Mouse (Mus musculus): ENCODE measurements around the gene Smim1.

Gene Smim1

GRCm38 (mm10) chr4:154025641-154026440 is at the start of gene Smim1:
Gene Smim1, minus strand, starts transcription at chr4:154026230.
- peak; percentile 85 for DNase-seq (ENCODE audit: low read depth, low spot score)

DNA sequence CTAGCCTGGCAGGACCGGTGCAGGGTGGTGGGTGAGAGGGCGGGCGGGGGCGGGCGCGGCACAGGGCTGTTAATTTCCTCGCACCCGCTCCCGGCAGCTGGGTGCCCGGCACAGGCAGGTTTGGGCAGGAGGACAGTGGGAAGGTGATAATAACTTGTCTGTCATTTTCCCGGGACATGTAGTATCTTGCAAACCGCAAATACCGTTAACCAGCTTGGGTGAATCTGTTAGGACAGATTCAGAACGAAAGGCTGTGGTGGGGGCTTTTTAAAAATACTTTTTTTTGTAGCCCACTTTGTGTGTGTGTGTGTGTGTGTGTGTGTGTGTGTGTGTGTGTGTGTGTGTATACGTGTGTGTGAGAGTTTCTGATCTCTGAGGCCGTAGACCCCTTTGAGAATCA is 45.9 kb upstream of the Smim1 start:
- no peak for DNase-seq (ENCODE audit: low read depth, low spot score)

GRCm38 (mm10) chr4:154071521-154071920 is 45.5 kb upstream of the Smim1 start:
- DNase-seq (ENCODE audit: low read depth, low spot score) = no peak

GRCm38 (mm10) chr4:154070896-154071295 is 44.9 kb upstream of the Smim1 start:
- peak; percentile 89 for DNase-seq (ENCODE audit: low read depth, low spot score)

GRCm38 (mm10) chr4:154064827-154065773 is 39.1 kb upstream of the Smim1 start:
- DNase-seq (ENCODE audit: low read depth, low spot score) = peak; percentile 64

DNA sequence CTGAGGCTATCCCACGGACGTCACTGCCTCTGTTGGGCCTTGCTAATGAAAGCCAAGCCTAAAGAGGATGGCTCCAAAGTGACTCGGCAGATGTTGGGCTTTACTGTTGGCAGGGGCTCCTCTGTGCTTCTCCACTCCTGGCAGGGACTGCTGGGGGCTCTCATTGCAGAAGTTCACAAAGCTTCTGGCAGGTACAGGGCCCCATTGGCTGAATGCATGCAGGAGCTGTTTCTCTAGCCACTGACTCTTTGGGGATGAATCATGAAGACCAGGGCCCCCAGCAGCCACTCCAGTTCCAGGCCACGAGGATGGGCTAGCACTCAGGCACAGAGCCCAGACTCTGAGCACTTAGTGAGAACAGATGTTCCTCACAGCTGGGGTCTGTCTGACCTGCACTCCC is 31.7 kb upstream of the Smim1 start:
- DNase-seq (ENCODE audit: low read depth, low spot score) = no peak

DNA sequence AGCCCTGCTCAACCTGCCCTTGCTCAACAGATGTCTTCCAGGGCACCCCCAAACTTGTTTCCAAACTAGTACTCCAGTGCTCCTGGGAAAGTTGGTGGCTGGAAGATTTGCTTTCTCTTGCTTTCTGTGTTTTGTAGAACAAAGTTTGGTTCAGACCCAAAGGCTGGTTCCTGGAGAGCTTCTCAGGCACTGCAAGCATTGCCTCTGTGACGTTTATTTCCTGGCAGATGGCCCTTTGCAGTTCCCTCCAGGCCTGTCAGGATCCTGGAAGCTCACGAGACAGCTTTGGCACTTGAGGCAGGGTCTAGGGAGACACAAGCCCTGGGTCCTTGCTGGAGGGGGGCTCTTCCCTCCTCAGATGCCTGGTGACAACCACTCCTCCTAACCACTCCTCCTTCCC is 30.6 kb upstream of the Smim1 start:
- DNase-seq (ENCODE audit: low read depth, low spot score) = no peak

GRCm38 (mm10) chr4:154056046-154056445 is 30.0 kb upstream of the Smim1 start:
- no peak for DNase-seq (ENCODE audit: low read depth, low spot score)

DNA sequence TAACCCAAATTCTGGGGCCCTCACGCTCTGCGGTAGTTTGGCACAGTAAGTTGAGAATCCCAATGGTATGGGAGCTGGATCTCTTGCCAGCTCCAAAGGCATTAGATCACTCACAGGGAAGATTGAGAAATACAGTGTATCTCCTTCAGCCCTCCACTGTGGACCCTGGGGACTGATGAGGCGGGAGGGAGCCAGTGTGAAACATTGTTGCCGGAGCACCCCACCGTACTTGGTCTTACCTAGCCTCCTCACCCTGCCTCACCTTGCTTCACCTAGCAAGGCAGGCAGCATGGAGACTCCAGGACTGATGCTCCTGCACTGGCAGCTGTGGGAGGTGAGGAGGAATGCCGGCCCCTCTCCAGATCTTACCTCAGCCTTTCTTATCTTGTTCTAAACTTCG is 29.5 kb upstream of the Smim1 start:
- DNase-seq (ENCODE audit: low read depth, low spot score) = no peak

- DNase-seq (ENCODE audit: low read depth, low spot score) = peak; percentile 23
Measured at GRCm38 (mm10) chr4:154053065-154053464, 27.0 kb upstream of the Smim1 start.

DNA sequence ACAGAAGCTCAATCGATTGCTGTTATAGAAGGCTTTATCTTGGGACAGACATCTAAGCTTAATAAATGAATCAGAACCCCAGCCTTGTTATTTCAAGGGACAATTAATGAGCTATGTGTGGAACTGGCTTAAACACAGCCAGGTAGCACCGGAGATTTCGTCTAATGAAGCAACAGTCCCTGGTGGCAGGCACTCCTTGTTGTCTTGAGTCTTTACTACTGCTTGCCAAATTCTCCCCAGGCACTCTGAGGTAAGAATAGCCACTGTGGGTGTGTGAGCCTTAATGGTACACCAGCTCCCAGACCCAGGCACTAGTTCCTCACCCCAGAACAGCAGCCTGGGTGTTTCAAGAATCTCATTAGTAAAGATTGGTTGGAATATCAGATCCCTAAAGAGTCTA is 25.4 kb upstream of the Smim1 start:
- no peak for DNase-seq (ENCODE audit: low read depth, low spot score)

- peak; percentile 21 for DNase-seq (ENCODE audit: low read depth, low spot score)
Measured at GRCm38 (mm10) chr4:154045837-154046236, 19.8 kb upstream of the Smim1 start.

DNA sequence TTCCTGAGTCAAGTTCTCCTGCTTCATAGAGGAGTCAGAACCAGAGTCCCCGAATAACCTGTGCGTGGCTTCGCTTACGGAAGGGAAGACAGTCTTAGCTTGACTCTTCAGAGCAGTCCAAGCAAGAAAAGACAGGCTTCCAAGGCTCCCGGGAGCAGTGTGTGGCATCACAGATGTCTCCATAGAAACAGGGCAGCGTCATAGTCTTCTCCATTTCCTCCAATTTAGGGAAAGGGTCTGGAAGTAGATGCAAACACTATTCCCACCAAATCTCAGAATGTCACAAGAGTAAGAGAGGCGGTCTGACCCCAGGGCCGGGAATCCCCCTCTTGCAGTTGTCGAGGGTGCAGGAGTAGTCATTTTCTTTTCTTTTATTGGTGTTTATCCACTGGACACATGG is 16.5 kb upstream of the Smim1 start, which contains the start of gene Ccdc27:
TSS of gene Ccdc27 (minus strand) at position 101 of the 400 bp plus-strand sequence.
- no peak for DNase-seq (ENCODE audit: low read depth, low spot score)

DNA sequence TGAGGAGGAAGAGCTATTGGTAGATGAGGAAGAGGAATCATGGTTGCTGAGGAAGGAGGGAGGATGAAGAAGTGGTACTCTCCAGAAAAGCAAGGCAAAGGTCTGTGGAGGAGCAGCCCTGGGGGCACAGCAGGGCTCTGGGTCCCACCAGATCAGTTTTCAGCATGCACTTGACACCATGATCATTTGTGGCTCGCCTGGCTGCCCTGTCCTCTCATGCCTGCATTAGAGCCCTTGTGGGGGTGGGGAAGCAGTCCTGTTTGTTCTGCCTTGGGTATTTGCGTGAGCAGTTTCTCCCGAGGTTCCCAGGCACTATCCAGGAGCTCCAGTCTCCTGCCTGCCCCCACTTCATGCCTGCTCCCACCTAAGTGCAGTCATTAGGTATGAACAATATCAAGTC is 11.1 kb upstream of the Smim1 start:
- no peak for DNase-seq (ENCODE audit: low read depth, low spot score)

- DNase-seq (ENCODE audit: low read depth, low spot score) = peak; percentile 56
Measured at GRCm38 (mm10) chr4:154028646-154029045, 2.6 kb upstream of the Smim1 start.

GRCm38 (mm10) chr4:154028066-154028465 is 2.0 kb upstream of the Smim1 start:
- no peak for DNase-seq (ENCODE audit: low read depth, low spot score)

DNA sequence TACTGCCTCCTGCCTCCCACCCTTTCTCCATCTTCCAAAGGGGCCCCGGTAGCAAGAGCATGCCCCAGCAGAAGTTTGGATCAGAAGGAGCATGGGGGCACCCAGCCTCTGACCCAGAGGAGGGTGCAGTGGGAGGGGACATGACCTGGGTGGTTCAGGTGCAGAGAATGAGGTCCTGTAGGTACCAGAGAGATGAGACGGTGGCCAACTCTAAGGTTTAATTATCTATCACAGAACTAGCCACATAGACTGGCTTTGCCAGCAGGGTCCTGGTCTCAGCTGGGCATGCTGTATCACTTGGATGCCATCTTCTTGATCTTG is 371 bp upstream of the Smim1 start:
- DNase-seq (ENCODE audit: low read depth, low spot score) = no peak

- no peak for DNase-seq (ENCODE audit: low read depth, low spot score)
Measured at GRCm38 (mm10) chr4:154024729-154025521, 1.1 kb downstream of the Smim1 start.

DNA sequence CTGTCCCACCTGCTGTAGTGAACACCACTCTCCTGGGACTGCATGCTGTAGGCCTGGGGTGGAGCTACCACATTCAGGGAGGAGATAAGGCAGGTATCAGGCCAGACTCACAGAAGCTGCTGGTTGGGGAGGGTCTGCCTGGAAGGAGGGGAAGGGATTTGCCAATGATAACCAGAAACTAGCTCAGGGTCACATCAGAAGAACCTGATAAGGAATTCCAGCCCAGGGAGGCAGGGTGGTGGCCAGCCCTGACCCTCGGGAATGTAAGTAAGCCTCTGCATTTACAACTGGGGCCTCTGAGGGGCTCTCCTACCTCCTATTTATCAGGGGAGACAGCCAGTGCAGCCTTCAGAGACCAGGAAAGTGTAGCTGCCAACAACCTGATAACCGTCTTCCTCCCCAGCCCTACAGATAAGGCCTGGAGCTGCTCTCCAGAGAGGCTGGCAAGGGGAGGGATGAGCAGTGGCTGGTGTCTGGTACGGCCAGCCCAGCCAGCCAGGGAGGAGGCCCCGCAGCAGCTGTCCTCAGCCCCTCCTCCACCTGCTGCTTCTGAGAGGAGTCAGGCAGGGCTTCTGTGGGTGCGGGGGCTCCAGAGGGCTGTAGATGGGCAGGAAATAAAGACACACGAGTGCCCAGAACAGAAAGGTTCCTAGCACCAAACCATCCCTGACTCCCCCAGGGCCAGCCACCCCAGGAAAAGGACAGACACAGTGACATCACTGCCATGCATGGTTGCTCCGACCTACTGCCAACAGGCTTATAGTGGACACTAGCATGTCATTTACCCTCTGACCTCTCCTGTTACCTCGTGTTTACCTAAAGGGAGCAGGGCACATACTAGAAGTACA is 2.1 kb downstream of the Smim1 start:
- DNase-seq (ENCODE audit: low read depth, low spot score) = no peak

GRCm38 (mm10) chr4:154022844-154023243 is 3.2 kb downstream of the Smim1 start:
- DNase-seq (ENCODE audit: low read depth, low spot score) = no peak

- no peak for DNase-seq (ENCODE audit: low read depth, low spot score)
Measured at GRCm38 (mm10) chr4:154022407-154022806, 3.6 kb downstream of the Smim1 start.
